Mouse (Mus musculus) embryonic stem cell, embryonic (primary cell): ENCODE data around the gene Pola1.
"Not testable (repeated sequence)": the region's sequence is repeated elsewhere in the genome, so short reads cannot be mapped to it uniquely, and the experiment has no call there.

ENCODE experiments used
- CTCF ChIA-PET, 4 experiments: fragments of 300-600 bp in 2 of 4; fragments of 350-600 bp in 2 of 4; sonication (Branson Sonifier 250); formaldehyde crosslinking; loops; one replicate each; lab custom pipeline; 2022; ENCODE audit warnings: inconsistent platforms in 2 of 4; lab: Charles Lee
- POLR2A ChIA-PET, 4 experiments: fragments of 300-600 bp in 2 of 4; fragments of 350-600 bp in 2 of 4; sonication (Branson Sonifier 250); formaldehyde crosslinking; loops; one replicate each; lab custom pipeline; 2022; ENCODE audit warnings: antibody characterized with exemption in 4 of 4, inconsistent platforms in 1 of 4; lab: Charles Lee

Pola1 gene

GRCm38 (mm10) chrX:93557171-93557570 is 74.8 kb downstream of the Pola1 start:
- ChIA-PET POLR2A (no interaction called here), CTCF (no interaction called here)

- POLR2A ChIA-PET: no interaction called here
- CTCF ChIA-PET: no interaction called here
These were observed 92.2 kb downstream of the Pola1 start for GRCm38 (mm10) chrX:93539779-93540178.

- CTCF ChIA-PET: no interaction called here
- POLR2A ChIA-PET: no interaction called here
These were observed 129.0 kb downstream of the Pola1 start for GRCm38 (mm10) chrX:93502865-93503353.

- POLR2A ChIA-PET: no interaction called here
- CTCF ChIA-PET: no interaction called here
These were observed 134.4 kb downstream of the Pola1 start for GRCm38 (mm10) chrX:93497597-93497996.

- ChIA-PET CTCF (interaction anchor here in 3 of 4 experiments (0.7 to 1.1 kb wide), 6 partner anchors 10 to 115 kb away, joined by 3 to 5 read pairs (median 3); no protein-coding TSS in a partner anchor), POLR2A (interaction anchor here in 2 of 4 experiments (0.7 to 1.5 kb wide), 3 partner anchors 11 to 56 kb away, joined by 3 to 5 read pairs (median 4); no protein-coding TSS in a partner anchor)
These were observed 166.2 kb downstream of the Pola1 start for GRCm38 (mm10) chrX:93465711-93466110.

GRCm38 (mm10) chrX:93429738-93430260 is 202.2 kb downstream of the Pola1 start:
- ChIA-PET CTCF (interaction anchor here in 2 of 4 experiments (0.6 to 0.7 kb wide), 2 partner anchors 102 to 131 kb away, joined by 3 to 9 read pairs; no protein-coding TSS in a partner anchor), POLR2A (interaction anchor here in 1 of 4 experiments (1.2 kb wide), 1 partner anchor 9 kb away, joined by 3 read pairs; no protein-coding TSS in a partner anchor)

GRCm38 (mm10) chrX:93428956-93429737 is 202.8 kb downstream of the Pola1 start:
- ChIA-PET CTCF (no interaction called here), POLR2A (no interaction called here)

GRCm38 (mm10) chrX:93400871-93401270 is 231.1 kb downstream of the Pola1 start:
- POLR2A ChIA-PET, CTCF ChIA-PET: not testable (repeated sequence)

- CTCF ChIA-PET: interaction anchor here in 2 of 4 experiments (0.6 to 0.7 kb wide), 2 partner anchors 12 to 858 kb away, joined by 3 to 4 read pairs; no protein-coding TSS in a partner anchor
- POLR2A ChIA-PET: interaction anchor here in 1 of 4 experiments (0.8 to 2.0 kb wide), 2 partner anchors 9 to 10 kb away, joined by 3 to 6 read pairs; no protein-coding TSS in a partner anchor
These were observed 234.9 kb downstream of the Pola1 start for GRCm38 (mm10) chrX:93397089-93397488.

GRCm38 (mm10) chrX:93377285-93377972 is 254.5 kb downstream of the Pola1 start:
- CTCF ChIA-PET: no interaction called here
- POLR2A ChIA-PET: no interaction called here

GRCm38 (mm10) chrX:93373503-93373902 is 258.5 kb downstream of the Pola1 start:
- CTCF ChIA-PET: no interaction called here
- POLR2A ChIA-PET: no interaction called here

- ChIA-PET POLR2A (no interaction called here), CTCF (no interaction called here)
These were observed 262.2 kb downstream of the Pola1 start for GRCm38 (mm10) chrX:93369708-93370107.

GRCm38 (mm10) chrX:93368211-93368610 is 263.7 kb downstream of the Pola1 start:
- ChIA-PET POLR2A (no interaction called here), CTCF (no interaction called here)

GRCm38 (mm10) chrX:93321336-93321735 is 310.6 kb downstream of the Pola1 start:
- ChIA-PET CTCF (no interaction called here), POLR2A (interaction anchor here in 1 of 4 experiments (0.9 kb wide), 1 partner anchor 21 kb away, joined by 3 read pairs; no protein-coding TSS in a partner anchor)

GRCm38 (mm10) chrX:93319979-93320378 is 312.0 kb downstream of the Pola1 start:
- ChIA-PET CTCF (no interaction called here), POLR2A (interaction anchor here in 1 of 4 experiments (1.2 kb wide), 1 partner anchor 21 kb away, joined by 3 read pairs; no protein-coding TSS in a partner anchor)

GRCm38 (mm10) chrX:93317577-93317976 is 314.4 kb downstream of the Pola1 start:
- CTCF ChIA-PET: no interaction called here
- POLR2A ChIA-PET: interaction anchor here in 1 of 4 experiments (0.6 kb wide), 1 partner anchor 32 kb away, joined by 5 read pairs; no protein-coding TSS in a partner anchor

GRCm38 (mm10) chrX:93305780-93306179 is 326.2 kb downstream of the Pola1 start:
- POLR2A ChIA-PET: interaction anchor here in 2 of 4 experiments (0.6 to 3.0 kb wide), 3 partner anchors 7 to 390 kb away, joined by 3 to 7 read pairs (median 4); no protein-coding TSS in a partner anchor
- CTCF ChIA-PET: no interaction called here

GRCm38 (mm10) chrX:93301798-93302197 is 330.2 kb downstream of the Pola1 start:
- ChIA-PET POLR2A (interaction anchor here in 1 of 4 experiments (0.5 kb wide), 1 partner anchor 517 kb away, joined by 3 read pairs; no protein-coding TSS in a partner anchor), CTCF (no interaction called here)
